Mouse (Mus musculus) left cerebral cortex, adult 8-10 months (tissue): ENCODE results near the gene C6. TPM values are rescaled to one million over a fixed set of nuclear protein-coding genes. Genes with fewer than 3 reads are reported as not detected.

ENCODE experiments used
- DNase-seq, 2 experiments: peaks; one replicate each; pipeline ENCODE4 v3.0.0; 2022; ENCODE audit warnings: low spot score in 2 of 2
- total RNA-seq, 4 experiments: library from RNA; stranded (reverse); gene quantifications; 2 replicates each; pipeline ENCODE4 v1.2.4; 2022

Gene C6
- total RNA-seq: not detected

- no peak for DNase-seq
Measured at GRCm38 (mm10) chr15:4726830-4727310, at the start of gene C6. C6 (plus strand) TSS chr15:4727175.

GRCm38 (mm10) chr15:4697604-4698003, 29.4 kb upstream of the C6 start:
- no peak for DNase-seq

- DNase-seq: no peak
Measured at GRCm38 (mm10) chr15:4734150-4734549, 7.2 kb downstream of the C6 start.

GRCm38 (mm10) chr15:4734996-4735609, 8.1 kb downstream of the C6 start:
- no peak for DNase-seq

- DNase-seq: no peak
Measured at GRCm38 (mm10) chr15:4747656-4748055, 20.7 kb downstream of the C6 start.

GRCm38 (mm10) chr15:4790378-4790777, 63.4 kb downstream of the C6 start:
- DNase-seq: no peak

- DNase-seq: no peak
Measured at GRCm38 (mm10) chr15:4796861-4797260, 69.9 kb downstream of the C6 start.

- DNase-seq: no peak
Measured at GRCm38 (mm10) chr15:4804256-4804655, 77.3 kb downstream of the C6 start.

- no peak for DNase-seq
Measured at GRCm38 (mm10) chr15:4808131-4808530, 81.2 kb downstream of the C6 start.

GRCm38 (mm10) chr15:4814976-4815375, 88.0 kb downstream of the C6 start:
- no peak for DNase-seq

GRCm38 (mm10) chr15:4815711-4816110, 88.7 kb downstream of the C6 start:
- peak in 1 of 2 experiments; percentile 33 for DNase-seq

- no peak for DNase-seq
Measured at GRCm38 (mm10) chr15:4816752-4817493, 89.9 kb downstream of the C6 start.

GRCm38 (mm10) chr15:4818437-4818836, 91.5 kb downstream of the C6 start:
- DNase-seq: no peak

GRCm38 (mm10) chr15:4821161-4821560, 94.2 kb downstream of the C6 start:
- no peak for DNase-seq

- DNase-seq: no peak
Measured at GRCm38 (mm10) chr15:4821824-4822223, 94.8 kb downstream of the C6 start.

- no peak for DNase-seq
Measured at GRCm38 (mm10) chr15:4827736-4828135, 100.8 kb downstream of the C6 start.

GRCm38 (mm10) chr15:4836354-4836753, 109.4 kb downstream of the C6 start:
- no peak for DNase-seq

GRCm38 (mm10) chr15:4850015-4850414, 123.0 kb downstream of the C6 start:
- no peak for DNase-seq

Other genes with a start within 250 kb of the C6 start
- gene Mroh2b, start 171.6 kb downstream of the C6 start, total RNA-seq: not detected